Mouse (Mus musculus) stomach, postnatal 0 days (tissue): ENCODE measurements at regions not wholly inside any gene's neighbourhood (a gene's known extent, or its start where the extent isn't known, plus 50 kb on each side); places are given as distances from the start of the nearest gene placed in this dataset.

Experiments
- CTCF ChIP-seq: IDR thresholded peaks from 2 replicates; pipeline ENCODE4 v1.5.1; 2016; ENCODE audit warnings: antibody characterized with exemption, low read depth, mild to moderate bottlenecking, moderate library complexity
- EP300 ChIP-seq: optimal IDR thresholded peaks from 2 replicates; pipeline ENCODE3; 2016; ENCODE audit warnings: antibody characterized with exemption

GRCm38 (mm10) chr5:85592236-85592635 is 473.1 kb downstream of the Cenpc1 start:
- TF ChIP-seq CTCF (no peak), EP300 (no peak)
